Mouse (Mus musculus) heart, adult 18-20 months (tissue): Measurements from ENCODE around the gene Dennd5a. TPM values are rescaled to one million over a fixed set of nuclear protein-coding genes. Genes with fewer than 3 reads are reported as not detected.

ENCODE experiments used
- DNase-seq, 2 experiments: peaks; one replicate each; pipeline ENCODE4 v3.0.0; 2021 to 2022; ENCODE audit warnings: mixed read lengths in 1 of 2
- total RNA-seq, 2 experiments: library from RNA; stranded (reverse); gene quantifications; 2 replicates each; pipeline ENCODE4 v1.2.3; 2021

Gene Dennd5a
- total RNA-seq, 2 experiments from 2014 or later = 122 to 123 TPM

DNA sequence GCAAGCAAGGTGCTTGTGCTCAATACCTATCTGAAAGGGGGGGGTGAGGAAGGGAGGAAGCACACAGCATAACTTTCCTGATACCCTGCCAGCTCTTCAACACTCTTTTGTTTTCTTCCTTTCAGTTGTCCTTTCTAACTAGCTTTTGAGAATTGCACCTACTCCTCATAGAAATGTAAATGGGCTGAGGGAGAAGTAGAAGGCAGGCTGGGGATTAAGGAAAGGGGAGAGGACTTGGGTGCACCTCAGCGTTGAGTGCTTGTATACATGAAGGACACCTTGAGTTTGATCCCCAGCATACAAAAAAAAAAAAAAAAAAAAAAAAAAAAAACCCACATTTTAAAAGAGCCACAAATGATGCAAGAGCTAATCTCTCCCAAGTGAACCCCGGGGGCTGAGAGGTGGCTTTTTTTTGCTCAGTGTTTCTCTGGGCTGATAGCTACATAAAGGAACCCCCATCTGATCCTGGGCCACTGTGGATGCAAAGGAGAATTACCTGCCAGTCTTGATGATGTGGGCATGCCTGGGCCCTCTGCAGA is 78.6 kb downstream of the Dennd5a start:
- no peak for DNase-seq

DNA sequence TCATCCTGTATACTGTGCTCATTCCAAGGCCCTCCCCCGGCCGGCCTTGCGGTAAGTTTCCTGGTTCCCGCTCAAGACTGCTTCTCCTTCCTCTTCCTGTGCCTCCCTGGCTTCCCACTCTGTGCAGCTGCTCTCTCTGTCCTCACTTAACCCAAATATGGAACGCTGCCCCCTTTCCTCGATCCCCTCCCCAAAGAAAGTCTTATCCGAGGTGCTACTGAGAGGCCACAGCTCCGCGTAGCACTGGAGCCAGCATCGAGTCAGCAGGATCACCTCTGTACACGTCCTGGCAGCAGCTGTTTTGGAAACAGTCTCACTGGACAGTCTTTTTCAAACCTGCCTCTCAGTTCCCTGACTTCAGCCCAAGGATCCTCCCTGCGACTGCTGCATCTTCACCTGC is 81.1 kb downstream of the Dennd5a start:
- DNase-seq = no peak

DNA sequence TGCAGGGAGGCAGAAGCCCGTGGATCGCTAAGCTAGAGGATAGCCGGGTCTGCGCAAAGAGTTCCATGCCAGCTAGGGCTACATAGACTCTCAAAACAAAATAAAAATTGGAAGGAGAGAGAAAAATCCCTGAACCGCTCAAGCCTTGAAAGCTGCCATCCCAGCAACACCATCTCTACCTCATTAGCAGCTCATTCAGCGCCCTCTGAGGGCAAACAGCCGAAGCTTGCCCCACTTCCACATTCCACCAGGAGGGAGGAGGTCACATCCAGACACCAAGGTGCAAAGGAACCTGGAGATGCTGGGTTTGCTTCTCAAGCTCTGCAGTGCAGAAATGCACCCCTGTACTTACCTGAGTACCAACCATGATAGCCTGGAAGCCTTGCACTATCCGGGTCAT is 84.2 kb downstream of the Dennd5a start:
- no peak for DNase-seq

DNA sequence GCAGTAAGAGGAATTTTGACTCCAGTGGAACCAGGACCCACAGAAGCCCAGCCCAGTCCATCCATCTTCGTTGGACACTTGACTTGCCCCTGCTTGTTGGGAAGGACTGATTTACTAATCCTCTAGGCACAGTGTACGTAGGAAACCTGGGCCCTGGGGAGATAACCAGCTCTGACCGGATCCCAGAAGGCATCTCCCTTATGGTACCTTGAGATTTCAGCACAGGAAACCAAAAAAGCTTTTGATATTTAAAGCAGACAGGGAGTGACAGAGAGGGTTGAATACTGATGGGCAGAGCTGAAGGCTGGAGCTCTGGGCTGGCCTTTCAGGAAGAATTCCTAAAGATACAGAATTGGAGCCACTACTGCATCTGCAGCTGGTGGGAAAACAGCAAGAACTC is 84.7 kb downstream of the Dennd5a start:
- no peak for DNase-seq

DNA sequence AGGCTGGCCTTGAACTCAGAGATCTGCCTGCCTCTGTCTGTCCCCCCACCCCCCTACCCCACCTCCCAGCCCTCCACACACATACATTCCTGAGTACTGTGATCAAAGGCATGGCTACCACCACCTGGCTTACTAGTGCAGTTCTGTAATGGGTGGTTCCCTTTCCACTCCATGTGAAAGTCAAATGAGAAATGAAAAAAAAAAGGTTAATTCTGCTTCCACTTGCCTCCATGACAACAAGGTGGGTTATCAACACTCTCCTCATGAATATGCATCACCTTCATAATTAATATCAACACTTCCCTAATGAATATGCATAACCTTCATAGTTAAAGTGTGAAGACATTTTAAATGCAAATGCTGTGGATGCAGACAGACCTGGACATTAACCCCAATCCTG is 85.2 kb downstream of the Dennd5a start:
- no peak for DNase-seq

DNA sequence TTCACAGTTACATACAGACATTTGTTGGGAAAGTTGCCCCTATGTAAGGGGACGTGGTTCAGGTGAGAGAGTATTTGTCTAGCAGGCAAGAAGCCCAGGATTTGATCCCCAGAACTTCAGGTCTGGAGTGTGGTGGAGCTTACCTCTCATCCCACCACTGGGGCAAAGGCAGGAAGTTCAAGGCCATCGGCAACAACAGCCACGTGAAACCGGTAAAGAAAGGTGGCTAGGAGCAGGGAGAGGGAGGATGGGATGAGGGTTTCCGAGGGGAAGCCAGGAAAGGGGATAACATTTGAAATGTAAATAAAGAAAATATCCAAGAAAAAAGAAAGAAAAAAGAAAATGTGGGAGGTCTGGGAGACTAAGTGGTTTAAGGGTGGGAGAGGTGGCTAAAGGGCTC is 87.1 kb downstream of the Dennd5a start:
- DNase-seq = no peak

DNA sequence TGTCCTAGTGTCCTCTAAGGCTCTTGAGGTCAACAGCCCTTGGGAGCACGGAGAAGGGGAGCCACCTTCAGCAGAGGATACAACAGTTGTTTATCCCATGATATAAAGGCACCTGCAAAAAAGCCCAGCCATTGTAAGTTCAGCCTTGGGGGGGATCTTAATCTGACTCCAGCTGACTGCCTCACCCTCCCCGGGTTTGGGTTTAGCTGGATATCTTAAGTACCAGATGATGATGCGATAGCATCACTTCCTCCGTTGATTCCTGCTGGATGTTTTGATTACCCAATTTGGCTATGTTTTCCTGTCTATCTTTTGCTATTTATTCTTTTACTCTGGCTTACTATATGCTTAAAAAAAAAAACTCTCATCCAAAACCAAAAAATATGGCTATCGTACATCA is 89.0 kb downstream of the Dennd5a start:
- no peak for DNase-seq

DNA sequence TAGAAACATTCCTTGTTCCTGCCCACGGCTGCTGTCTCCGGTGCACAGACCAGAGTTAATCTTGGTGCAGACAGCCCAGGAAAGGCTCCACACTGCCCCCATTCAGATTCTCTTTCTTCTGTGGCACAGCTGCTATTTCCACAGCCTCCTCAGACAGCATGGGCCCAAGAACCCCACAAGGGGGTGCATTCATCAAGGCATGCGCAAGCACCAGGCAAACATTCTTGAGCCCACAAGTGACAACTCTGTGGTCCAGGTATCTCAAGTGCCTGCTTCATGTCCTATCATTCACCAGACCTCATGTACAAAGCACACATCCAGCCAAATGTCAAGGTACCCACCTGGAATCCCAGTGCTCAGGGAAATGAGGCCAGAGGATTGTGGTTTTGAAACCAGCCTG is 91.8 kb downstream of the Dennd5a start:
- DNase-seq = no peak

DNA sequence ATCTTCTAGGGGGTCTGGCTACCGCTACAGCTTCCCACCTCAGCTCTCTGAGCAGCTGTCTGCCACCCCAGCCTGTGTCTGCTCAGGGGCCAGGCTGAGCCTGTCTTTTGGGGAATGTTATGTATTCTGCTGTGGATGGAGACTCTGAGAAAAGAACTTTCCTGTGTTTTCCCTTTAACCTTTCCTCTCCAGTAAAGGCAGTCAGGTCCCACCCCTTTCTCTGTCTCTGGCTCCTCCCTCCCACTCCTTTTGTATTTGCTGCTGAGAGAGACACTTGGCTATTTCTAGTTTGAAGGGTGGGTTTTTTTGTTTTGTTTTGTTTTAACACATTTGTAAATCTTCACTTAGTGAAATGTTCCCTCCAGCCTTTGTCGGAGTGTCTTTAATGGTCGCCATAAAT is 93.6 kb downstream of the Dennd5a start:
- DNase-seq = no peak

DNA sequence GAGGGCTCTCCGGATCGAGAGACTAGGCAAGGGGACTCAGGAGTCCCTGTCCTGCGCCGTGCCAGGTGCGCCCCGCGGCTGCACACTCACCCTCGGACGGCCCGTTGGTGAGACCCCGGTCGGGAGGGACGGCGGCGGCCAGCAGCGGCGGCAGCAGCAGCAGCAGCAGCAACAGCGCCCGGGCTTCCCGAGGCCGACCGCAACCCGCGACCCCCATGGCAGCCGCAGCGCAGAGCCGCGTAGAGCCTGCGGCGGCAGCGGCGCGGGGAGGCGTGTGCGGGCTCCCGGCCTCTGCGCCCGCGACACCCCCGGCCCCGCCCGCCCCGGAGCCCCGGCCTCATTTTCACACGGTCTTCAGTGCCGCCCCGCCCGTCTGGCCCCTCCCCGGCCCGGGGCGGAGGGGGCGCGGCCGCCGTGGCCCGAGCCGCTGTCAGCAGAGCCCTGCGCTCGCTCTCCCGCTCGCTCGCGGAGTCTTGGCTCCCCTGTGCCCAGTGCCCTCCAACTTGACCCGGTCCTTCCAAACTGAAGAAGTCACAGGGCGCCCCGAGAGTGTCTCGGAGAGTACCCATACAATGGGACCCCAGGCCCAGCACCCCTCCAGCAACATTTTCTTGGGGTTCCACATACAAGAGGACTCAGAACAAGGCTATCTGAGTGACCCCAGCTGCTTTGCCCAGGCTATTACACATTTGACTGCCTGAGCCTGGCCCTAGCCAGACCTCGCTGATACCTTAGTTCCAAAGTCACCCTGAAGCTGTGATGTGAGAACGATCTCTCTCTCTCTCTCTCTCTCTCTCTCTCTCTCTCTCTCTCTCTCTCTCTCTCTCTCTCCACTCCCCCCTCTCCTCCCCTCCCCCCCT is 94.7 kb downstream of the Dennd5a start, which contains the start of gene Scube2:
Gene Scube2 (minus strand): TSS at position 310 of the 860 bp plus-strand sequence.
- peak; percentile 11 to 29 for DNase-seq

DNA sequence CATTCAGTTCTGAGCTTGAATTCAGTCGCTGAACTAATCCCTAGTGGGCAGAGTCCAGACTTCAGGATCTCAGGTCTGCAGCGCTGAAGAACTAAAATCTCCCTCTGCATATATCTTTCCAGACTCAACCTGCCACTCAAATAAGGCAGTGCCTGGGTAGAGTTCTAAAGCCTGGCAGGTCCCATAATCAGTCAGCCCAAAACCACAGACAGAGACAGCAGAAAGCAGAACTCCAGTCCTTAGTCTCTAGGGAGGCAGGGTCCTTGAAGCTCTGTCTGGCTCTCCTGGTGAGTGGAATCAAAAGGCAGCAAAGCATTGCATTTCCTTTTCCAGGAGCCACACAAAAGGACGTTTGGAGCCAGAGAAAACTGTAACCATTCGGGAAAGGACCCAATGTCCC is 96.7 kb downstream of the Dennd5a start:
- DNase-seq = no peak

DNA sequence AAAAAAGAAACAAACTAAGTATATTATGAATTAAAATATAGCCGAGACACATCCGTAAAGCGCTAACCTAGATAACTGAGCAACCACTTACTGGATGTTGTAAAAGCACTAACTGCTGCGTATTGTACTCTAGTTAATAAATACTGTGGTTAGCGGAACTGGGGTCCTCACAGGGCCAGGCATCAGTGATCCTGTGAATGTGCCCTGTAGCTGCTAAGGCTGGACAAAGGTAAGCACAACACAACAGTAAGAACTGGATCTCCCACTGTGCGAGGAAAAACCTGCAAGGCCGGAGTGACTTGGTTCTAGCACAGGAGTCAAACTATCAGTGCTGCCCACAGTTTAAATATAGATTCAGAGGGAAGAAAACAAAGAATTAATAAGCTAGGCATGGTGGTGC is 100.1 kb downstream of the Dennd5a start:
- DNase-seq = no peak

DNA sequence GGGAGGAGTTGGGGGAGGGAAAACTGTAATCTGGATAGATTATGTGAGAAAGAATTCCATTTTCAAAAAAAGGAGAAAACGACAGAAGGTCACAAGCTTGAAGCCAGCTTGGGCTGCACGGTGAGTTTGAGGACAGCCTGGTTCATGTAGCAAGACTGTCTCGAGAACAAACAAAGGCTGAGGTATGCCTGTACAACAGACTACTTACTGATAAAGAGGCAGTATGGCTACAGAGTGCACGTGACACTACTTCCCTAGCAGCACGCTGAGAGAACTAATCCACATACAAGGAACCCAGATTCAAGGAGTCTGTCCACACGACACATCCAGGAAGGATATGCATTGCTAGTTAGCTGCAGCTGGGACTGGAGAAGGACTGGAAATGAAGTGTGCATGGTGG is 100.9 kb downstream of the Dennd5a start:
- no peak for DNase-seq

DNA sequence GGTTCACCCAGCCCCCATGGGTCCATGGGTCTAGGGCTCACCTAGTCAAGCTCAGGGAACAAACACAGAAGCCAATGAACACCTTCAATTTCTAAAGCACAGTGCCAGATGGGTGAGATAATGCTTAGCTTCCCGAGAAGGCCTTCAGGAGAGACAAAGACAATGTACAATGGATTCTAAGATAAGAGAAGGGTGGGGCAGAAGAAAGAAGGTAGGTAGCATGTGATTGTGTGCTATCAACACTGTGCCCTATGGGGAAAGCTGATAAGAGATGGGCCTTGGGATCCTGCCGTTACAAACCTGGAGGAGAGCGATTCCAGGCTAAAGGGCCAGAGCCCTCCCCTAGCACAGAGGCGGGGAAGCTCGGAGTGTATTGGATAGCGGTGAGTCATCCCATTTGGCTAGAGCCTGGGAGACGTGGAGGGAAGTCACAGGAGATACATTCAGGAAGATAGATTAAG is 107.5 kb downstream of the Dennd5a start:
- DNase-seq = peak; percentile 23 to 34

DNA sequence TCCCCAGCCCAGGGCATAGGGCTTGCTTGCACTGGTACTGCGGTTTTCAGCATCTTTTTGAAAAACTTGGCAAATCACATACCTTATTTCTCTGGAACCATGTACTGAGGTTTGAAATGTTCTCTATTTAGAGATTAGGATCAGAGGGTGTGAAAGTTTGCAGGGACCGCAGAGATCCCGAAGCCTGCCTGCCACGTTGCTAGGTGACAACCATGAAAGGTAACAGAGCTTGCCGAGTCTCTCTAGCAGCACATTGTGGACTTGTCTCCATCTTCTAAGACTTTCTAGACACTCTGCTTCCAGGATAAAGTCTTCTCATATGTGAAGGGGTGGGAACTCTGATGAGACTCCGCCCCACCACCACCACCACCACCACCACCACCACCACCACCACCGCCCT is 108.3 kb downstream of the Dennd5a start:
- no peak for DNase-seq

DNA sequence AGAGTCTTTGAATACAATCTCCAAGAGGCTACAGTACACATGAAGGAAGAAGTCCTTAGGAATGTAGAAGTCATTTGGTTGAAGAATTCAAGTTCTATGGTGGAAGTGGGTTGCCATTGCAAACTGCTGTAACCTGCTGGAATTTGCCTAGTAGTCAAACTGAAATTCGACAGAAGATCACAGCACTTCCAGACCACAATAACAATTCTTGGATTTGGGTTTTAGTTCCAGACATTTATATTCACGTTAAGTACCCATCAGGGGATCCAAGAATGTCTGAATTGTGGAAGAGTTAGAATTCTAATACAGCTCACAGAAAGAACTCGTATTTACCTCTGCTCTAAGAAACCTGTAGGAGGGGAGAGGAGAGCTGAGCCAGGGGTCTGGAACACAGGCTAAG is 109.7 kb downstream of the Dennd5a start:
- no peak for DNase-seq

DNA sequence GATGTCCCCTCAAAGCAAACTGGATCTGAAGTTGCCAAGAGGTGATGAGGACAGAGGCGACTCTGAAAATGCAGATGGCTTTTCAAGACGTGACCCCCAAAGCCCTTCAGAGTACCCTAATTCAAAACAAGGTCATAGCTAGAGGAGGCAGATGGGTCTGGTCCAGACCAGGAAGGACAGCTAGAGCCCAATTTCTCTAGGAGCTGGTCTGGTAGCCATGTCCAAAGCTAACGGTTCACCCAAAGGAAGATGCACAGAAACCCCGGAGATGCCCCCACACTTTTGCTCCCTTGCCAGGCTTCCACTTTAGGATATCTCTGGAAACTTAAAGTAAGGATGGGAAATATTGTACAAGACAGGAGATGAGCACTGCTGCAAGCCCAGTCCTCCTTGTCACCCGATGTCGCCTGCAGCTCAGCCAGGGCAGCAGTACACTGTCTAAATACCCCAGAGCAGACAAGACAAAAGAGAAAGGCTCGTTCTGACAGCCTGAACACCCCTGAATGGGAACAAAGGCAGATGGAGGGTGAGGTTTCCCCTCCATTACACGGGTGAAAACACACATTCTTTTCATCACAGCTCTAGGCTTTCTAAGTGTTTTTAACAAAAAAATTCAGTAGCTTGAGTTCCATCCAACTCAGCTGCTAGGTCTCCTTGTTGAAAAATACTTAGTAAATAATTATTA is 110.4 kb downstream of the Dennd5a start:
- no peak for DNase-seq

DNA sequence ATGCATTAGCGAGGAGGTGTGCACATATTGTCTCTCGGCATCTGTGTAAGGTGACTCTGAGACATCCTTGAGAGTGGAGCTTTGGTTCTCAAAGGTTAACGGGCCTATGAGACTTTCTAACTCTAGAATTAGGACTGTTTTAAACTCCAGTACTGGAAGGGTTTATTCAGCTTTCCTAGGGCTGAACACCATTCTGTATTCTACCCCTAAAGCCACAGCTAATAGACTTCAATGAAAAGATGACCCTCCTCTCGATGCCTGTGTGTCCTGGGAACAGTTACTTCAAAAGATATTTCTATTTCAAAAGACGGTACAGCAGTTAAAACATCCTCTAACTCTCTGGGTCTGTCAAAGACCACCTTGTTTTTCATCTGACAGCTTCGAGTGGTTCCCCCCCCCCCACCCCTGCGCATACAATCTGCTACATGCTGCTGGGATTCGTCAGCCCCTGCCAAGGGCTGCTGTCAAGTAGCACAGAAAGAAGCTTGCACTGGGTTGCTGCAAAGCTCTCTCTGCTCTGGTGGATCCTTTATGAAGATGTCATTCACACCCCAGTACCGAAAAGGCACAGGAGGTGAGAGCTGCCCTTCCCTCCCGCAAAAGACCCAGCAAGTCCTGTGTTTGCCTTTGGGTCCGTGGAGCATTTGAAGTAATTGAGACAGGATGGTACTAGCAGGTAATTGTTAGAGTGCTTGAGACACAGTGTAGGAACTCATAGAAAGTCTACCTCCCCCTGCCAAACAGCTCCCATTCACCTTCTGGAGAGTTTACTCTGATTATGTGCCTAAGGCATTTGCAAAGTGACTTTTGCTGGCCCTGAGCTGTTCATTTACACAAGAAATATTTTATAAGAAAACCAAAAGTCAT is 111.2 kb downstream of the Dennd5a start:
- DNase-seq = no peak

DNA sequence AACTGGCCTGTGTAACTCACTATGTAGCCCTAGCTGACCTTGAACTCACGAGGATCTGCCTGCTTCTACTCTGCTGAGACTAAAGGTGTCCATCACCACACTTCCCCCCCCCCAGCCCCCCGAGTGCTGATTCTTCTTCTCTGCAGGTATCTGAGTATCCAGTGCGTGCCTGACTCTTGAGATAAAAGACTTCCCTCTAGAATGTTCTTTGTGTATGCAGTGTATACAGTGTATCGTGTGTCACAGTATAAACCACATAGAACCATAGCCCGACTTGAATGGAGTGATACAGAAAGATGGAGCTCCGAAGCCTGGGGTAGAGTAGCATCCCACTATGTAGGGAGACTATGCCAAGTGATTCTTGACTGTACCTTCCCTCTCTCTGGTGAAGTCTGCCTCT is 116.2 kb downstream of the Dennd5a start:
- no peak for DNase-seq
